Mouse (Mus musculus): ENCODE results near the gene Tet3.

Tet3 gene

DNA sequence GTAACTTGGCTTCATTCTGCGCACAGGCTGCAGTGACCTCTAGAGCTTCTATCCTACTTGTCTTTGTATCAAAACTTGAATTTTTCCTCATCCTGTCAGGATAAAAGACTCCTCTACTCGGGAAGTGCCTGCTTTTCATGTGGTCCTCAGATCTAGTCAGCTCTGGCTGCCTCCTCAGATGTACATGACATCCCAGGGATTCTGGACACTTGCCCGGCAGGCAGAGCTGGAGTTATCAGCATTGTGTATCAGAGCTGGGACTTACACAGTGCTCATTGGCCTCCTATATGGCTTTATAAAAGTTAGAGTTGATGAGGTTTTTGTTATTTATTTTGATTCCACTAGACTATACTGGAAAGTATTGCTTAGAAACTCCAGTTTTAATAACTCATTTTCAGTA, 117.5 kb downstream of the Tet3 start:
- DNase-seq (ENCODE audit: low read depth, low spot score): no peak

DNA sequence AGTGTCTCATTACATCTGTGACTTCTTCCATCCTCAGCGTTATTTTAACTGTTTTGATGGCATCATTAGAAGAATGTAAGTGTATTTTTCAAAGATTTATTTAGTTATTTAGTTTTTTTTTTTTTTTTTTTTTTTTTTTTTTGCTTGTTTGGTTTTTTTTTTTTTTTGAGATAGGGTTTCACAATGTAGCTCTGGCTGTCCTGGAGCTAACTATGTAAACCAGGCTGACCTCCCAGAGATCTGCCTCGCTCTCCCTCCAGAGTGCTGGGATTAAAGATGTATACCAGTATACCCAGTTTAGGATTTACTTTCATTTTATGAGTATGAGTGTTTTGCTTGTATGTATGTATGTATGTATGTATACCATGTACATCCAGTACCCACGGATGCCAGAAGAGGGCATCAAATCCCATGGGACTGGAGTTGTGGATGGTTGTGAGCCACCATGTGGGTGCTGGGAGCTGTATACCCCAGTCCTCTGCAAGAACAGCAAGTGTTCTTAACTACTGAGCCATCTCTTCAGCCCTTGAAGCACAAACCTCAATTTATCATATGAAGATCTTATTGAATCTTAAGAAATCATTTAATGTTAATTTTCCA, 131.2 kb downstream of the Tet3 start:
- DNase-seq (ENCODE audit: low read depth, low spot score): no peak

DNA sequence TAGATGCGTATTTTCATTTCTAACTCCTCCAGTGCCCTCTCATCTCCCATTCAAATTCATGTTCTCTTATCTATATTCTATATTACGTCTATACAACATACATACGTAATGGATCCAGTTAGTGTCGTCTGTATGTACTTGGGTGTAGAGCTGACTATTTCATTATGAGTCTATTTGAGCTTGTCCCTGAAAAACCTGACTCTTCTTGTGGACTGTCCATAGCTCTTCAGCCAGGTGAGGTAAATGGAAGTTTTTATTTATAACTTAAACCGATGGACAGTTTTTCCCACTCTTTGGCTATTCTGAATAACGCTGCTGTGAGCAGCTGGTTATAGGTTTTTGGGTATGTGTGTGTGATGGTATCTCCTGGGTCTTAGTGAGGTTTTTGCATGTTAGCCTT, 132.1 kb downstream of the Tet3 start:
- no peak for DNase-seq (ENCODE audit: low read depth, low spot score)

DNA sequence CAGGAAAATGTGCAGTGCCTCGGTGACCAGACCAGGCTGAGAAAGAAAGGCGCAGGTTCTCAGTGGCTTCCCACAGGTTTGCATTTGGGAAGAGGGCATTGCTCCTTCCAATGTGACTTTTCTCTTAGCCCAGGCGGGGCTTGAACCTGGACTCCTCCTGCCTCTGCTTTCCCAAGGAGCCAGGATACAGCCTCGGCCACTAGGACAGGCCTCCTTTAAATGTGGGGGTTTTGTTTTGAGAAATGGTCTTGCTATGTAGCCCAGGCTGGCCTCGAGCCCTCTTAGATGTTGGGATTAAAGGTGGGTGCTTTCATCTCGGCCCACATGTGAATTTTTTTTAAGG, 132.5 kb downstream of the Tet3 start:
- no peak for DNase-seq (ENCODE audit: low read depth, low spot score)

DNA sequence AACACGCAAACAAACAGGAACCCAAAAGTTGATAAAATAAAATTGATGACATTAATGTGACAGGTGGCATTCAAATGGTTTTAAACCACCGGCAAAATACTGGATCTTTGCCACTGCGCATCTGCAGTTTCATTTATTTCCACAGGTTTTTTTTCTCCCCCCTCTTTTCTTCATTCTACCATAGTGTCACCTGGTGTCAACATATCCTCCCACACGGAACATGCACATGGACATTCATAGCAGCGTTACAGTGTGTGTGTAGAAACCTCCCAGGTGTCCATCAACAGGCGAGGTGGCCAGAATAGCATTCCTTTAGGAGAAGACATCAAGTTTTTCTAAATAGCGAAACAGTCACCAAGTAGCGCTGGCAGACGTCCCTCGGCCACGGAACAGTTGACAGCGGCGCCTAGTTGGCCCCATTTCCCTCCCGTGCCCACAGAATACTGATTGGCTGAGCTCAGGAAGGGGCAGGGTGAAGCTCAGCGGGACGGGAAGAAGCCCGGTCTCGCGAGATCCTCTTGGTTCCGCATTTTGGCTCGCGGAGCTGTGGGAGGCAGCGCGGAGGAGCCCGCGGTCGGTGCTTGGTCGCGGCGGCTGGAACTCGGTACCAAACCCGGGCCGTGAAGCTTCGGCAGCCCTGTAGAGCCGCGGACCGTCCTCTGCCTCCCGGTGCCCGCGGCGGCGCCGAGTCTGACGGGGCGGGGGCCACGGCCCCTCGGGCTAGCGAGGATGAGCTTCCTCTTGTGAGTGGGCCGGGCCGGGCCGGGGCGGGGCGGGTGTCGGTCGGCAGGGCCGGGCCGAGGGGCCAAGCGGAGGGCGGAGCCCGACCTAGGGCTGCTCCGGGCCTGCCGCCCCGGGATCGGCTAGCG, 133.1 kb downstream of the Tet3 start, which contains the start of the genes Mthfd2 and Mob1a:
Gene Mthfd2 (minus strand): TSS at position 384 of the 869 bp plus-strand sequence.
Gene Mob1a (plus strand): TSS at position 492 of the 869 bp plus-strand sequence.
- peak; percentile 94 for DNase-seq (ENCODE audit: low read depth, low spot score)

DNA sequence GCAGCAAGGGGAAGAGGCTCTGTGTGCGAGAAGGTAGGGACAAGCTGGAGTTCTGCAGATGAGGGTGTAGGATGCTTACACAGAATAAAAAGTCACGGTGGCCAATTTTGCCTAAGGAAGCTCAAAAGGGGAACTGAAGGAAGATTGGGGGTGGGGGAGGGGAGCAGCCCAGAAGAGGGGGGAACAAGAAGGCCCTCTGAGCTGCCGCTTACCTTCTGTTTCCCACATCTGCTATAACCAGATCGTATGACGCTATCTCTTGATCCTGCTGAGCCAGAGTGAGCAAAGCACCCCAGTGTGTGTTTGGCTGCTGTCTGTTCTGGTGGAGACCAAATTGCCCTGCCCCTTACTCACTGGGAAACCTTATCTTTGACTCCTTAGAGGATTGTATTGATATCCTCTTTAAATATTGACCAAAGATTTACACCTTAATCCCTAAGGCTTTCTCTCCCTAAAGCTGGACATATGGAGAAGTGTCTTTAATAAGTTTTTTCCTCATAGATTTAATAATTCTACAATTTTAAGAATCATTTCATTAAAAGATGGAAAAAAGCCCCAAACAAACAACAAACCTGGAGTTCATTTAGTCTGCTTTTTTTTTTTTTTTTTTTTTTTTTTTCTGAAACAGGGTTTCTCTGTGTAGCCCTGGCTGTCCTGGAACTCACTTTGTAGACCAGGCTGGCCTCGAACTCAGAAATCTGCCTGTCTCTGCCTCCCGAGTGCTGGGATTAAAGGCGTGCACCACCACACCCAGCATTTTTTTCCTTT, 135.0 kb downstream of the Tet3 start:
- no peak for DNase-seq (ENCODE audit: low read depth, low spot score)

DNA sequence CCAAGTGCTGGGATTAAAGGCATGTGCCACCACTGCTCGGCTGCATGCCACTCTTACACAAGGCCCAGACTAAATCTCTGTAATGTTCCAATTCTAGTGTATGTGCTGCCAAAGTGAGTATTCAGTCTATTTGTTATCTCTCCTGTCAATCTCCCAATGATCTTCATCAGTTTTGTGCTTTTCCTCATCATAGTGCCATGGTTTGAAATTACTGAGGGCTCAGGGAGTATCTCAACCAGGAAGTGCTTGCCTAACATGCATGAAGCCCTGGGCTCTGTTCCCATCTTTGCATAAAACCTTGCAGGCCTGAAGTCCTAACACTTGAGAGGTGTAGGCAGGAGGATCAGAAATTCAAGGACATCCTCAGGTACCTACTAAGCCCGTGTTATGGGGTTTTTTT, 136.1 kb downstream of the Tet3 start:
- DNase-seq (ENCODE audit: low read depth, low spot score): no peak

DNA sequence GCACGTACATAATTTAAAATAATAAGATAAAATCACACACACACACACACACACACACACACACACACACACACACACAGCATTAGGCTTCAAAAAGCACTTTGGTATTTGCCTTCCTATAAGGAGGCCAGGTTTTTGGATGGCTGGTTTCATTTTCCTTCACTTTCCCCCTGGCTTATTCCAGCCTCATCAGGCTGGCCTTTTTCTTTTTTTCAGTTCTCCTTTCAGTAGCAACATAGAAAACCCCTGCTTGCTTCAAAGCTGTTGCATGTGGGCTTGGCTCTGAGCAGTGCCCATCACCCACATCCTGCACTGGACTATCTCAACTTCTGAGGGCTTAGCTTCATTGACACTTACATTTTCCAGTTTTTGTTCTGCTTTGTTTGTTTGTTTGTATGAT, 137.0 kb downstream of the Tet3 start:
- DNase-seq (ENCODE audit: low read depth, low spot score): no peak

DNA sequence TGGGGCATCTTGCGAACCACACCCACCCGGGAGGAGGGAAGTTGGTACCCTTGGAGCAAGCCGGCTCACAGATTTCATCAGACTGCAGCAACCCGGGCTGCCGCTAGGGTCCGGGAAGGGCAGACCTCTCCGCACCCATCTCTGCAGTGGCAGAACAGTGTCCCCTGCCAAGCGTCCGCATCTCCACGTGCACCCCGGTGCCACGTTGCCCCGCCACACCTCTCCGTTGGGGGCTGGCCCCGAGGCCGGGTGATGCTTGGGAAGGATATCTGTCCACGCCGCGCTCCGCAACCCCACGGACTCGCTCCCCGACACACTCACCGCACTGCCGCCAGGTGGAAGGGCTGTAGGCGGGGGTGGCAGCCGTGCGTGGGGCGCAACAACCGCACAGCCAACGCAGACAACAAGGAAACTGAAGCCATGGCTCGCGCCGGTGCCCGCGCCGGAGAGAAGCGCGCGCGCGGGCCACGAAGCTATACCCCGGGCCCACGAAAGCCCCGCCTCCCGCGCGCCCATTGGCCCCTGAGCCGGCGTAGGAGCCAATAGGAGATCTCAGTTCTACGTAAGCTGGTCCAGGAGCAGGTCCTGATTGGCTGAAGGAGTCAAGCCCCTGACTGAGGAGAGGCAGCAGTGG, 141.7 kb downstream of the Tet3 start:
- peak; percentile 83 for DNase-seq (ENCODE audit: low read depth, low spot score)

DNA sequence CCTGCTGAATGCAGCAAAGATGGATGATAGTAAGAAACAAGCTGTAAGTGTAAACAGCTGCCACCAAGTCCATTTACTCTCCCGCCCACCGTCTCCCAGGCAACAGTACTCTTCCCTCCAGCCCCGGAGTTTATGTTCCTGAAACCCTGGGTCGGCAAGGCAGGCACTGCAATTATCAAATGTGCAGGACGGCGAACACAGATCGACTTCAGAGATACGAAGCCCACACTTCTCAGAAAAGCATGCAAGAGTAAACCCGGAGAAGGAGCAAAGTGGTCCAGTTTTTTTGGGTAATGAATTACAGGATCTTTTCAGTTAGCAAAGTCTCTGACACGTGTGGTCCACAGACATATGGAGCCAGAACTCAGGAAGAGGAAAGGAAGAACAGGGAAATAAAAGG, 142.9 kb downstream of the Tet3 start:
- DNase-seq (ENCODE audit: low read depth, low spot score): no peak

DNA sequence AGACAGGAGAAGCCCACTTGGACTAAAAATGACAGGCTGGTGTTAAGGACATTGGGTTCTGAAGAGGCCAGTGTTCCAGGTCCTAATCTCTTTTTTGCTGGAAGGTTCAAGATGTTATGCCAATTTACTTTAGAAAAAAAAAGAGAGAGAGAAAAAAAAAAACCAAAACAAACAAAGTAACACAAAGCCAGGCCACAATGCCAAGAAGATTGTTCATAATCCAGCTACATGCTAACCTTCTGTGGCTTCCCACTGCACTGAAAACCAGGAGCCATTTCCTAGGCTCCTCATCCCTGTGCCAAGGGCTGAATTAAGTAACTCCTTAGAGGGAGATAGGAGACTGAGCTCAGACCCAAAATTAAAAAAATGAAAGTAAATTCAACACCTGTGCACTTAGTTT, 143.6 kb downstream of the Tet3 start:
- DNase-seq (ENCODE audit: low read depth, low spot score): no peak

DNA sequence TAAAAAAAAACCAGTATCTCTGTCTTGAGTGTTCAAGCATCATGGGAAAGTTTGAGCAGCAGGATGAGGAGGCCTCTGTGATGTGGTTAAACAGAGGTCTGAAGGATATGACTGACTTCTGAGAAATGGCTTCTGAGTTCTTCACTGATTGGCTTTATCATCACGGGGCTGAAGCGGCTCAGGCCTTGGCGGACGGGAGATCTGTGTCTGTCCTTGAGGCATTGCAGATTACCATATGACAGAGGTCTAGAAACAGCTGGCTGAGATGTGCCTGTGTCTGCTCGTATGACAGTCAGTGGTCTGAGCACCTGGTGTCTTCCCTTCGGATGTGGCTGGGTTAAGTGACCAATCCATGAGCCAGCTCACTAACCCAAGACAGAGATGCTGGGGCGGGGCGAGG, 146.4 kb downstream of the Tet3 start:
- DNase-seq (ENCODE audit: low read depth, low spot score): no peak

All from telencephalon, adult 2 months (tissue).